Mouse (Mus musculus): ENCODE data around the gene Cyb5r4. TPM values are rescaled to one million over a fixed set of nuclear protein-coding genes. Genes with fewer than 3 reads are reported as not detected.

The Cyb5r4 gene
- polyA plus RNA-seq, 1 experiment from 2014 or later = 76.9 TPM

GRCm38 (mm10) chr9:86991758-86992157 is 30.1 kb upstream of the Cyb5r4 start:
- H3K9me3 ChIP-seq = no peaks in the 10 kb centered on the region
- no peak overlapping the region for H3K4me2 ChIP-seq (replicated peaks)
- no peak for ATAC-seq (replicated peaks)
- no peaks in the 10 kb centered on the region for H3K36me3 ChIP-seq
- H3K27me3 ChIP-seq = no peaks in the 10 kb centered on the region
- H3K4me1 ChIP-seq = no peaks in the 10 kb centered on the region
- no peak overlapping the region for H3K27ac ChIP-seq (replicated peaks)
- H3K9ac ChIP-seq (replicated peaks) = no peak overlapping the region
- H3K4me3 ChIP-seq = no peak overlapping the region
- 90% methylated on average over 8 of the region's 8 CpGs for WGBS

GRCm38 (mm10) chr9:86997046-86997691 is 24.6 kb upstream of the Cyb5r4 start:
- no peak overlapping the region for H3K27ac ChIP-seq (replicated peaks)
- H3K9ac ChIP-seq (replicated peaks) = no peak overlapping the region
- no peak overlapping the region for H3K4me3 ChIP-seq
- H3K4me1 ChIP-seq = no peaks in the 10 kb centered on the region
- H3K4me2 ChIP-seq (replicated peaks) = no peak overlapping the region
- no peaks in the 10 kb centered on the region for H3K27me3 ChIP-seq
- no peaks in the 10 kb centered on the region for H3K36me3 ChIP-seq
- no peaks in the 10 kb centered on the region for H3K9me3 ChIP-seq
- WGBS = 70% methylated on average over 3 of the region's 3 CpGs
- no peak for ATAC-seq (replicated peaks)

DNA sequence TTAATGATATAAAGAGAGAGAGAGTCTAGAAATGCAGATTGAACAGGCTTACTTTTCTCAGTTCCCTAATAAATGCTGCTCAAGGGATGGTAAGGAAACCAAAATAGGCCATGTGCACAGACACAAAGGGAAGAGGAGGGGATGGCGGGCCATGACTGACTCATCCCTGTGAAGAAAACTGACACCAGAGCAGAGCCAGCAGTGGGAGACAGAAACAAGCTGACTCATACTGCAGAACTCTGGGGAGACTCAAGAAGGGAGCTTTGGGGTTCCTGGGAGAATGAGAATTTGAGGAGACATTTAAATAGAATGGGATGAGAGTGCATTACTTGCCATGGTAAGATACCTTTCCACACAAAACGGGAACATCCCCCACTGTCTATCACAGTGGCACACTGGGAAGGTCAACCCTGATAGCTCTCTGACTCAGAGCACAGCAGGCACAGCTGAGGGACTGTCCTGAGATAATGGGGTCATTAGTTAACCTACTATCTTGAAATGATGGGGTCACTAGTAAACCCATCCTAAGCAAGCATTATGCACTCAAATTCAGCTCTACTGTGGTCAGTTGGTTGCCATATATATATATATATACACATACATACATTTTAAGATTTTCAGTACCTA is 21.7 kb upstream of the Cyb5r4 start:
- no peak overlapping the region for H3K9ac ChIP-seq (replicated peaks)
- no peak for ATAC-seq (replicated peaks)
- WGBS = 63% methylated on average over 2 of the region's 2 CpGs

GRCm38 (mm10) chr9:87004701-87005434 is 16.9 kb upstream of the Cyb5r4 start:
- WGBS = 72% methylated on average over 6 of the region's 6 CpGs
- H3K4me3 ChIP-seq = no peak overlapping the region
- H3K27ac ChIP-seq (replicated peaks) = no peak overlapping the region

More for the DNA sequence above, 21.7 kb upstream of the Cyb5r4 start:
- Histone ChIP-seq H3K4me1 (no peaks in the 10 kb centered on the region), H3K9me3 (no peaks in the 10 kb centered on the region), H3K27ac (replicated peaks) (no peak overlapping the region), H3K4me2 (replicated peaks) (no peak overlapping the region), H3K36me3 (no peaks in the 10 kb centered on the region), H3K27me3 (no peaks in the 10 kb centered on the region), H3K4me3 (no peak overlapping the region)

DNA sequence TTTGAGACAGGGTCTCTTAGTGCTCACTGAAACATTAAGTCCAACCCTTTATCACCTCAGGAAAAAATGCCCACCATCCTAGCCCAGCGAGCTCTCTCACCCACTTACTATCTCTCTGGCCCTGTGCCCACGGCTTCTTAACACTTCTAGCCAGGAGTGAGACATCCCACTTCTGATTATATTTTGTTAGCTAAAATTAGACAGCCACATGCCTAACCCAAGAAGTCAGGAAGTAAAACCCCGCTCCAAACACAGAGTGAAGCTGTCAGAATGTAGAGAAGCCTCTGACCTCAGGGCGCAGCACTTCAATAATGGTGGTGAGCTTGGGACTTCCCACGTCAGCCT is 16.4 kb upstream of the Cyb5r4 start:
- no peak overlapping the region for H3K4me3 ChIP-seq
- no peak overlapping the region for H3K4me2 ChIP-seq (replicated peaks)
- H3K36me3 ChIP-seq = no peaks in the 10 kb centered on the region
- 63% methylated on average over 5 of the region's 5 CpGs for WGBS
- no peak overlapping the region for H3K27ac ChIP-seq (replicated peaks)
- H3K27me3 ChIP-seq = no peaks in the 10 kb centered on the region
- H3K4me1 ChIP-seq = peaks cover 10% of the 10 kb centered on the region; the same call in 1 of the 2 replicates
- no peaks in the 10 kb centered on the region for H3K9me3 ChIP-seq
- no peak overlapping the region for H3K9ac ChIP-seq (replicated peaks)
- no peak for ATAC-seq (replicated peaks)

More at GRCm38 (mm10) chr9:87004701-87005434, 16.9 kb upstream of the Cyb5r4 start:
- no peak overlapping the region for H3K4me2 ChIP-seq (replicated peaks)
- peaks cover 10% of the 10 kb centered on the region; the same call in 1 of the 2 replicates for H3K4me1 ChIP-seq
- no peak for ATAC-seq (replicated peaks)
- no peaks in the 10 kb centered on the region for H3K27me3 ChIP-seq
- H3K9ac ChIP-seq (replicated peaks) = no peak overlapping the region
- H3K36me3 ChIP-seq = no peaks in the 10 kb centered on the region
- no peaks in the 10 kb centered on the region for H3K9me3 ChIP-seq

- no peak overlapping the region for H3K9ac ChIP-seq (replicated peaks)
- H3K27ac ChIP-seq (replicated peaks) = no peak overlapping the region
- H3K36me3 ChIP-seq = no peaks in the 10 kb centered on the region
- H3K9me3 ChIP-seq = no peaks in the 10 kb centered on the region
- H3K4me3 ChIP-seq = no peak overlapping the region
- peaks cover 10% of the 10 kb centered on the region; the same call in 1 of the 2 replicates for H3K4me1 ChIP-seq
- no peak overlapping the region for H3K4me2 ChIP-seq (replicated peaks)
- peak; percentile 49; the same call in 1 of the 2 replicates for ATAC-seq (replicated peaks)
- WGBS = 44% methylated on average over 6 of the region's 6 CpGs
- H3K27me3 ChIP-seq = no peaks in the 10 kb centered on the region
Observed at GRCm38 (mm10) chr9:87008507-87008906, 13.3 kb upstream of the Cyb5r4 start.

DNA sequence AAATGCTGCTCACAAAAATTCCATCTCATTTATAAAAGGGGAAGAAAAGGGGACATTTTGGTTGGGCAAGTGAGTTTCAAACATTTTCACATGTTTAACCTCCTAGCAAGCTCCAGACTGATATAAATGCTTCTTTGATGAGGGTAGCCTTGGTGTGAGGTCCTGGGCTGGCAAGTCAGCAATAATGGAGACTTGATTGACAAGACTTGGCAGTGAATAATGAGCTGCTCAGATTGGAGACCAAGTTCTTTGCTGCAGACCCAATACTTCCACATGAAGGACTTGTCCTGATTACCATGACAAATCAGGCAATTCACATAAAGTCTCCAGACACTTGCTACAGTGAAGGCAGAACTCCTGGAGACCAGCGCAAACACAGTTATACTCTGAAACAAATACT is 12.9 kb upstream of the Cyb5r4 start:
- peak; percentile 87 for ATAC-seq (replicated peaks)
- no peak overlapping the region for H3K4me3 ChIP-seq
- H3K4me2 ChIP-seq (replicated peaks) = no peak overlapping the region
- H3K9me3 ChIP-seq = no peaks in the 10 kb centered on the region
- no peak overlapping the region for H3K27ac ChIP-seq (replicated peaks)
- no peaks in the 10 kb centered on the region for H3K27me3 ChIP-seq
- no peak overlapping the region for H3K9ac ChIP-seq (replicated peaks)
- WGBS = 34% methylated on average over 1 of the region's 1 CpGs
- no peaks in the 10 kb centered on the region for H3K36me3 ChIP-seq
- peaks cover 10% of the 10 kb centered on the region; the same call in 1 of the 2 replicates for H3K4me1 ChIP-seq

- H3K27me3 ChIP-seq = 0 out of 2 replicates have a peak, but pooled peaks cover 3% of the 10 kb centered on the region
- H3K9me3 ChIP-seq = no peaks in the 10 kb centered on the region
- no peaks in the 10 kb centered on the region for H3K36me3 ChIP-seq
- H3K4me2 ChIP-seq (replicated peaks) = peak within 1 kb of the TSS; percentile 90
- H3K4me3 ChIP-seq = peak within 1 kb of the TSS; percentile 60
- peak within 1 kb of the TSS; percentile 75 for H3K9ac ChIP-seq (replicated peaks)
- WGBS = under 1% methylated on average over 70 of the region's 71 CpGs
- peaks cover 10% of the 10 kb centered on the region for H3K4me1 ChIP-seq
- H3K27ac ChIP-seq (replicated peaks) = no peak within 1 kb of the TSS
- peak; percentile 89 for ATAC-seq (replicated peaks)
Observed at GRCm38 (mm10) chr9:87015288-87015937, 6.4 kb upstream of the Cyb5r4 start, which contains the start of gene Ripply2. Gene Ripply2, plus strand, starts transcription at chr9:87015537.

DNA sequence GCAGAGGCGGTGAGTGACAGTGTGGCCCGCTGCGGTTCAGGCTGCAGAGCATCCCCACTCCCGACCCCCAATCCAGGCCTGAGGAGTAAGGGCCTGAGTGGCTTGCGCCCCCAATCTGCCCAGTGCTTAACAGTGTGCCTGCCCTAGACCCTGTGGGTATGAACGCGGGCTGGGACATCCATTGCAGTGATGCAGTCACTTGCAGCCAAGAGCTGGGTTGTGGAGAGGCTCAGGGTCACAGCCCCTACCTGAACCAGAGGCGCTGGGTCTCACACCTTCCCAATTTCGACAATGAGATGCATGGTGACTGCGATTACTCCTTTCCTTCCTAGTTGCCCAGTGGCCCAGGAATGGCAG is 5.9 kb upstream of the Cyb5r4 start:
- peak; percentile 77 for ATAC-seq (replicated peaks)
- H3K9ac ChIP-seq (replicated peaks) = peak overlapping the region; percentile 75
- peaks cover 10% of the 10 kb centered on the region for H3K4me1 ChIP-seq
- H3K27ac ChIP-seq (replicated peaks) = no peak overlapping the region
- no peaks in the 10 kb centered on the region for H3K36me3 ChIP-seq
- 4% methylated on average over 10 of the region's 10 CpGs for WGBS
- H3K27me3 ChIP-seq = 0 out of 2 replicates have a peak, but pooled peaks cover 3% of the 10 kb centered on the region
- H3K4me3 ChIP-seq = peak overlapping the region; percentile 60
- peak overlapping the region; percentile 90 for H3K4me2 ChIP-seq (replicated peaks)
- no peaks in the 10 kb centered on the region for H3K9me3 ChIP-seq

GRCm38 (mm10) chr9:87025764-87026163 is 4.0 kb downstream of the Cyb5r4 start:
- Histone ChIP-seq H3K9ac (replicated peaks) (no peak overlapping the region), H3K27me3 (no peaks in the 10 kb centered on the region), H3K9me3 (no peaks in the 10 kb centered on the region), H3K27ac (replicated peaks) (no peak overlapping the region), H3K4me3 (no peak overlapping the region), H3K4me1 (peaks cover 20% of the 10 kb centered on the region), H3K36me3 (peaks cover 7% of the 10 kb centered on the region), H3K4me2 (replicated peaks) (no peak overlapping the region)
- 87% methylated on average over 6 of the region's 6 CpGs for WGBS
- ATAC-seq (replicated peaks) = no peak

DNA sequence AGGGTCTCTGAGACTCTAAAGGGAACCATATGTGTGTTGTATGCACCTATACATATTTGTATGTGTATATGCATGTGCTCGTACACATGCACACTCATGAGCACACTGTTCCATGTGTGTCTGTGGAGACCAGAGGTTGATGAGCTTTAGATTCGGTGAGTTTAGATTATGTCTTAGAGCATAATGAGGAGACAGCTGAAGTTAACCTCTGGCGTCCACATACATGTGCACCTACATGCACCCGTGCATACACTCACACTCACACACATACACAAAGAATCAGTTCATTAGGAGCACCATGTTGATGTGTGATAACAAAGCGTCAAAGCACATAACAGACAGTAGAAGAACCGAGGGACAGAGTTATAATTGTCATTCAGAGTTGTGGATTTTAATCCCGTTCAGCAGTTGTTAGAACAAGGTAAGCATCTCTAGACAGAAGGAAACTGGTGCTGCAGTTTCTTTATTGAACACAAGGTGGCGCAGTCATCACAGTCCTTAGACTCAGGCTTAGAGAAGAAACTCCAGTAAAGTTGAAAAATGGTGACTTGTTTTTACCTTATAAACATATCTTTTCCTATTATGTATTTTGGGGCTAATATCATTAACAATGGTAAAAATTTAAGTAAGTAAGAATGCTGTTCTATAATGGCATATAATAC is 5.7 kb downstream of the Cyb5r4 start:
- Histone ChIP-seq H3K9me3 (no peaks in the 10 kb centered on the region), H3K27me3 (no peaks in the 10 kb centered on the region), H3K4me2 (replicated peaks) (no peak overlapping the region), H3K4me1 (peaks cover 12% of the 10 kb centered on the region), H3K9ac (replicated peaks) (no peak overlapping the region), H3K27ac (replicated peaks) (no peak overlapping the region), H3K4me3 (no peak overlapping the region), H3K36me3 (peaks cover 7% of the 10 kb centered on the region)
- WGBS = 43% methylated on average over 8 of the region's 8 CpGs
- ATAC-seq (replicated peaks) = peak; percentile 73
